Mouse (Mus musculus): ENCODE measurements around the gene Gm20708. TPM values are rescaled to one million over a fixed set of nuclear protein-coding genes. Genes with fewer than 3 reads are reported as not detected.

Gene Gm20708
- polyA plus RNA-seq, 1 experiment from 2014 or later, result 0.16 TPM

- H3K4me2 ChIP-seq (ENCODE audit: low read depth, severe bottlenecking), result no peak overlapping the region; the same call in 1 of the 2 replicates
- H3K9me3 ChIP-seq (ENCODE audit: control insufficient read depth, low read length), result no peaks in the 10 kb centered on the region
- no peak overlapping the region for H3K9ac ChIP-seq (ENCODE audit: low read length)
- H3K4me3 ChIP-seq (ENCODE audit: low read depth, low read length), result no peak overlapping the region
- H3K4me1 ChIP-seq (ENCODE audit: control insufficient read depth, insufficient read depth, low read length), result no peaks in the 10 kb centered on the region; the same call in 1 of the 2 replicates
- no peaks in the 10 kb centered on the region for H3K36me3 ChIP-seq (ENCODE audit: control insufficient read depth, insufficient read depth, low read length)
- ATAC-seq (ENCODE audit: insufficient number of reproducible peaks, low FRiP score, low TSS enrichment, low read depth), result no peak
- WGBS, result 35% methylated on average over 13 of the region's 13 CpGs
- DNase-seq (ENCODE audit: low spot score), result peak; percentile 33
- H3K27ac ChIP-seq (replicated peaks; ENCODE audit: low read depth, low read length), result no peak overlapping the region
- H3K27me3 ChIP-seq (ENCODE audit: control insufficient read depth, insufficient read depth, low read length), result no peaks in the 10 kb centered on the region
Observed at GRCm38 (mm10) chr11:117836306-117836705, 26.8 kb downstream of the Gm20708 start.

- no peak overlapping the region for H3K27ac ChIP-seq (replicated peaks; ENCODE audit: low read depth, low read length)
- DNase-seq (ENCODE audit: low spot score), result no peak
- 69% methylated on average over 2 of the region's 2 CpGs for WGBS
- no peak for ATAC-seq (ENCODE audit: insufficient number of reproducible peaks, low FRiP score, low TSS enrichment, low read depth)
- H3K9ac ChIP-seq (ENCODE audit: low read length), result no peak overlapping the region
- H3K9me3 ChIP-seq (ENCODE audit: control insufficient read depth, low read length), result no peaks in the 10 kb centered on the region
- H3K4me3 ChIP-seq (ENCODE audit: low read depth, low read length), result no peak overlapping the region
- H3K36me3 ChIP-seq (ENCODE audit: control insufficient read depth, insufficient read depth, low read length), result no peaks in the 10 kb centered on the region
- H3K4me1 ChIP-seq (ENCODE audit: control insufficient read depth, insufficient read depth, low read length), result no peaks in the 10 kb centered on the region
- no peak overlapping the region for H3K4me2 ChIP-seq (ENCODE audit: low read depth, severe bottlenecking)
- H3K27me3 ChIP-seq (ENCODE audit: control insufficient read depth, insufficient read depth, low read length), result no peaks in the 10 kb centered on the region
Observed at GRCm38 (mm10) chr11:117838572-117838971, 29.1 kb downstream of the Gm20708 start.

- no peak overlapping the region for H3K4me2 ChIP-seq (ENCODE audit: low read depth, severe bottlenecking)
- H3K4me1 ChIP-seq (ENCODE audit: control insufficient read depth, insufficient read depth, low read length), result no peaks in the 10 kb centered on the region
- H3K4me3 ChIP-seq (ENCODE audit: low read depth, low read length), result no peak overlapping the region
- ATAC-seq (ENCODE audit: insufficient number of reproducible peaks, low FRiP score, low TSS enrichment, low read depth) (no peak), DNase-seq (ENCODE audit: low spot score) (no peak)
- H3K9me3 ChIP-seq (ENCODE audit: control insufficient read depth, low read length), result no peaks in the 10 kb centered on the region
- H3K27me3 ChIP-seq (ENCODE audit: control insufficient read depth, insufficient read depth, low read length), result no peaks in the 10 kb centered on the region
- WGBS, result 75% methylated on average over 1 of the region's 1 CpGs
- no peak overlapping the region for H3K9ac ChIP-seq (ENCODE audit: low read length)
- no peak overlapping the region for H3K27ac ChIP-seq (replicated peaks; ENCODE audit: low read depth, low read length)
- no peaks in the 10 kb centered on the region for H3K36me3 ChIP-seq (ENCODE audit: control insufficient read depth, insufficient read depth, low read length)
Observed at GRCm38 (mm10) chr11:117839021-117839420, 29.6 kb downstream of the Gm20708 start.

- no peaks in the 10 kb centered on the region for H3K9me3 ChIP-seq (ENCODE audit: control insufficient read depth, low read length)
- H3K4me2 ChIP-seq (ENCODE audit: low read depth, severe bottlenecking), result no peak overlapping the region
Observed at GRCm38 (mm10) chr11:117840910-117841309, 31.4 kb downstream of the Gm20708 start.

GRCm38 (mm10) chr11:117843434-117843833, 34.0 kb downstream of the Gm20708 start:
- H3K4me1 ChIP-seq (ENCODE audit: control insufficient read depth, insufficient read depth, low read length), result 0 out of 2 replicates have a peak, but pooled peaks cover 3% of the 10 kb centered on the region
- H3K27me3 ChIP-seq (ENCODE audit: control insufficient read depth, insufficient read depth, low read length), result no peaks in the 10 kb centered on the region
- DNase-seq (ENCODE audit: low spot score), result no peak
- ATAC-seq (ENCODE audit: insufficient number of reproducible peaks, low FRiP score, low TSS enrichment, low read depth), result no peak
- WGBS, result 89% methylated on average over 2 of the region's 2 CpGs
- H3K4me2 ChIP-seq (ENCODE audit: low read depth, severe bottlenecking), result no peak overlapping the region
- H3K27ac ChIP-seq (replicated peaks; ENCODE audit: low read depth, low read length), result no peak overlapping the region
- H3K4me3 ChIP-seq (ENCODE audit: low read depth, low read length), result no peak overlapping the region
- no peaks in the 10 kb centered on the region for H3K36me3 ChIP-seq (ENCODE audit: control insufficient read depth, insufficient read depth, low read length)
- H3K9ac ChIP-seq (ENCODE audit: low read length), result no peak overlapping the region
- no peaks in the 10 kb centered on the region for H3K9me3 ChIP-seq (ENCODE audit: control insufficient read depth, low read length)

More at GRCm38 (mm10) chr11:117840910-117841309, 31.4 kb downstream of the Gm20708 start:
- H3K36me3 ChIP-seq (ENCODE audit: control insufficient read depth, insufficient read depth, low read length), result no peaks in the 10 kb centered on the region
- DNase-seq (ENCODE audit: low spot score), result no peak
- no peaks in the 10 kb centered on the region for H3K4me1 ChIP-seq (ENCODE audit: control insufficient read depth, insufficient read depth, low read length)
- no peaks in the 10 kb centered on the region for H3K27me3 ChIP-seq (ENCODE audit: control insufficient read depth, insufficient read depth, low read length)
- ATAC-seq (ENCODE audit: insufficient number of reproducible peaks, low FRiP score, low TSS enrichment, low read depth), result no peak
- WGBS, result 48% methylated on average over 1 of the region's 1 CpGs
- H3K27ac ChIP-seq (replicated peaks; ENCODE audit: low read depth, low read length), result no peak overlapping the region
- H3K9ac ChIP-seq (ENCODE audit: low read length), result no peak overlapping the region
- no peak overlapping the region for H3K4me3 ChIP-seq (ENCODE audit: low read depth, low read length)

- Histone ChIP-seq H3K36me3 (ENCODE audit: control insufficient read depth, insufficient read depth, low read length) (no peaks in the 10 kb centered on the region), H3K4me2 (ENCODE audit: low read depth, severe bottlenecking) (no peak overlapping the region), H3K27me3 (ENCODE audit: control insufficient read depth, insufficient read depth, low read length) (no peaks in the 10 kb centered on the region), H3K9me3 (ENCODE audit: control insufficient read depth, low read length) (no peaks in the 10 kb centered on the region), H3K4me3 (ENCODE audit: low read depth, low read length) (no peak overlapping the region), H3K4me1 (ENCODE audit: control insufficient read depth, insufficient read depth, low read length) (peaks cover 6% of the 10 kb centered on the region), H3K9ac (ENCODE audit: low read length) (no peak overlapping the region), H3K27ac (replicated peaks; ENCODE audit: low read depth, low read length) (no peak overlapping the region)
- WGBS, result 78% methylated on average over 2 of the region's 2 CpGs
- DNase-seq (ENCODE audit: low spot score), result no peak
- no peak for ATAC-seq (ENCODE audit: insufficient number of reproducible peaks, low FRiP score, low TSS enrichment, low read depth)
Observed at GRCm38 (mm10) chr11:117844997-117845396, 35.5 kb downstream of the Gm20708 start.

GRCm38 (mm10) chr11:117845651-117846050, 36.2 kb downstream of the Gm20708 start:
- Histone ChIP-seq H3K9me3 (ENCODE audit: control insufficient read depth, low read length) (no peaks in the 10 kb centered on the region), H3K36me3 (ENCODE audit: control insufficient read depth, insufficient read depth, low read length) (no peaks in the 10 kb centered on the region), H3K4me3 (ENCODE audit: low read depth, low read length) (no peak overlapping the region), H3K4me2 (ENCODE audit: low read depth, severe bottlenecking) (no peak overlapping the region), H3K27ac (replicated peaks; ENCODE audit: low read depth, low read length) (no peak overlapping the region), H3K4me1 (ENCODE audit: control insufficient read depth, insufficient read depth, low read length) (peaks cover 12% of the 10 kb centered on the region), H3K27me3 (ENCODE audit: control insufficient read depth, insufficient read depth, low read length) (no peaks in the 10 kb centered on the region), H3K9ac (ENCODE audit: low read length) (no peak overlapping the region)
- no peak for DNase-seq (ENCODE audit: low spot score)
- no peak for ATAC-seq (ENCODE audit: insufficient number of reproducible peaks, low FRiP score, low TSS enrichment, low read depth)
- WGBS, result 89% methylated on average over 2 of the region's 2 CpGs

- H3K4me1 ChIP-seq (ENCODE audit: control insufficient read depth, insufficient read depth, low read length), result peaks cover 12% of the 10 kb centered on the region
- DNase-seq (ENCODE audit: low spot score), result no peak
- H3K27ac ChIP-seq (replicated peaks; ENCODE audit: low read depth, low read length), result no peak overlapping the region
- H3K27me3 ChIP-seq (ENCODE audit: control insufficient read depth, insufficient read depth, low read length), result no peaks in the 10 kb centered on the region
- WGBS, result 68% methylated on average over 5 of the region's 5 CpGs
- H3K4me3 ChIP-seq (ENCODE audit: low read depth, low read length), result no peak overlapping the region
- peaks cover 2% of the 10 kb centered on the region; the same call in 1 of the 2 replicates for H3K36me3 ChIP-seq (ENCODE audit: control insufficient read depth, insufficient read depth, low read length)
- no peak for ATAC-seq (ENCODE audit: insufficient number of reproducible peaks, low FRiP score, low TSS enrichment, low read depth)
- H3K9me3 ChIP-seq (ENCODE audit: control insufficient read depth, low read length), result no peaks in the 10 kb centered on the region
- H3K4me2 ChIP-seq (ENCODE audit: low read depth, severe bottlenecking), result no peak overlapping the region
- no peak overlapping the region for H3K9ac ChIP-seq (ENCODE audit: low read length)
Observed at GRCm38 (mm10) chr11:117846640-117847039, 37.2 kb downstream of the Gm20708 start.

GRCm38 (mm10) chr11:117847593-117848215, 38.2 kb downstream of the Gm20708 start:
- H3K4me2 ChIP-seq (ENCODE audit: low read depth, severe bottlenecking), result peak overlapping the region; percentile 73; the same call in 1 of the 2 replicates
- 79% methylated on average over 7 of the region's 7 CpGs for WGBS

More at GRCm38 (mm10) chr11:117847593-117848215, 38.2 kb downstream of the Gm20708 start:
- Histone ChIP-seq H3K4me1 (ENCODE audit: control insufficient read depth, insufficient read depth, low read length) (peaks cover 12% of the 10 kb centered on the region), H3K4me3 (ENCODE audit: low read depth, low read length) (no peak overlapping the region), H3K27me3 (ENCODE audit: control insufficient read depth, insufficient read depth, low read length) (no peaks in the 10 kb centered on the region), H3K36me3 (ENCODE audit: control insufficient read depth, insufficient read depth, low read length) (peaks cover 8% of the 10 kb centered on the region), H3K9ac (ENCODE audit: low read length) (no peak overlapping the region), H3K9me3 (ENCODE audit: control insufficient read depth, low read length) (no peaks in the 10 kb centered on the region), H3K27ac (replicated peaks; ENCODE audit: low read depth, low read length) (no peak overlapping the region)
- DNase-seq (ENCODE audit: low spot score) (no peak), ATAC-seq (ENCODE audit: insufficient number of reproducible peaks, low FRiP score, low TSS enrichment, low read depth) (no peak)

Measured in limb, embryonic 11.5 days (tissue).